Mouse (Mus musculus) kidney, embryonic 15.5 days (tissue): ENCODE measurements at regions not wholly inside any gene's neighbourhood (a gene's known extent, or its start where the extent isn't known, plus 50 kb on each side); places are given as distances from the start of the nearest gene placed in this dataset.

Experiments used
- ATAC-seq: fragments of 200-750 bp; cut with Nextera tagmentation; replicated peaks from 2 replicates; pipeline ENCODE4 v1.8.0; 2017; ENCODE audit warnings: moderate TSS enrichment; ENCODE audit not compliant: low FRiP score
- H3K27ac ChIP-seq: fragments of 300-500 bp; sonication (generic); 2 replicates; pipeline ENCODE4 v1.5.1; 2015; ENCODE audit warnings: mild to moderate bottlenecking, inconsistent platforms
- H3K27me3 ChIP-seq: fragments of 300-500 bp; sonication (generic); 2 replicates; pipeline ENCODE4 v1.6.1; 2015; ENCODE audit warnings: inconsistent platforms
- H3K36me3 ChIP-seq: fragments of 300-500 bp; sonication (generic); 2 replicates; pipeline ENCODE4 v1.6.1; 2015; ENCODE audit warnings: inconsistent platforms
- H3K4me1 ChIP-seq: fragments of 300-500 bp; sonication (generic); 2 replicates; pipeline ENCODE4 v1.6.1; 2015; ENCODE audit warnings: inconsistent platforms
- H3K4me2 ChIP-seq: fragments of 300-500 bp; sonication (generic); 2 replicates; pipeline ENCODE4 v1.6.1; 2015; ENCODE audit warnings: moderate library complexity, mild to moderate bottlenecking, inconsistent platforms
- H3K4me3 ChIP-seq: fragments of 300-500 bp; sonication (generic); replicated peaks from 2 replicates; pipeline ENCODE4 v1.5.1; 2015; ENCODE audit warnings: mild to moderate bottlenecking, inconsistent platforms
- H3K9ac ChIP-seq: fragments of 300-500 bp; sonication (generic); 2 replicates; pipeline ENCODE4 v1.6.1; 2015; ENCODE audit warnings: mild to moderate bottlenecking, inconsistent platforms
- H3K9me3 ChIP-seq: fragments of 300-500 bp; sonication (generic); replicated peaks from 2 replicates; pipeline ENCODE4 v1.6.1; 2016; ENCODE audit warnings: inconsistent platforms
- WGBS: fragments of 180-500 bp; shearing (Covaris S2); methylation state at CpG from one replicate; pipeline ENCODE4 v1.1.7; 2015; ENCODE audit warnings: mixed read lengths; 5-methylcytosine and 5-hydroxymethylcytosine counted together

DNA sequence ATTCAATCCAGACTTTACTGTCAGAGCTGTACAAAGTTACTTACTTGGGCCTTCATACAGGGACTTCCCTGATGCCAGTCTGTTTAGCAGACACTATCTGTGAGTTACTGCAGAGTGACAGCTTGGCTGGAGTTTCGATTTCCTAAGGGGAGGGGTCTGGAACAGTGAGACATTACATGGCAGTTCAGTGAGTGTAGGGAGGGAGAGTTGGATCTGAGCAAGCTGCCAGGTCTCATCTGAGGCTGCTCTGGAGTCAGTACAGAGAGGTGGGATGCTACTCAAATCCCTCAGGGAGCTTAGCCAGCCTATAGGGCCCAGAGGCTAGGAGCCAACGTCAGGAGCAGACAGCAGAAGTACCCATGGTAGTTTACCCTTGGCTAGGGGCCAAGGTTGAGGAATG is 1329.8 kb upstream of the Nr2f1 start:
- no peak overlapping the region for H3K9ac ChIP-seq
- H3K4me1 ChIP-seq = no peaks in the 10 kb centered on the region
- no peak overlapping the region for H3K27ac ChIP-seq
- H3K9me3 ChIP-seq = no peaks in the 10 kb centered on the region
- no peaks in the 10 kb centered on the region for H3K27me3 ChIP-seq
- 21% methylated on average over 2 of the region's 2 CpGs for WGBS
- no peak overlapping the region for H3K4me2 ChIP-seq
- no peak overlapping the region for H3K4me3 ChIP-seq
- ATAC-seq = peak; percentile 67
- no peaks in the 10 kb centered on the region for H3K36me3 ChIP-seq

- Histone ChIP-seq H3K27me3 (no peaks in the 10 kb centered on the region), H3K4me2 (no peak overlapping the region), H3K4me3 (no peak overlapping the region), H3K9ac (no peak overlapping the region), H3K27ac (no peak overlapping the region), H3K4me1 (no peaks in the 10 kb centered on the region), H3K9me3 (no peaks in the 10 kb centered on the region), H3K36me3 (no peaks in the 10 kb centered on the region)
- 21% methylated on average over 2 of the region's 2 CpGs for WGBS
- ATAC-seq = no peak
Measured at GRCm38 (mm10) chr13:79550711-79551110, 1332.5 kb upstream of the Arrdc3 start.

DNA sequence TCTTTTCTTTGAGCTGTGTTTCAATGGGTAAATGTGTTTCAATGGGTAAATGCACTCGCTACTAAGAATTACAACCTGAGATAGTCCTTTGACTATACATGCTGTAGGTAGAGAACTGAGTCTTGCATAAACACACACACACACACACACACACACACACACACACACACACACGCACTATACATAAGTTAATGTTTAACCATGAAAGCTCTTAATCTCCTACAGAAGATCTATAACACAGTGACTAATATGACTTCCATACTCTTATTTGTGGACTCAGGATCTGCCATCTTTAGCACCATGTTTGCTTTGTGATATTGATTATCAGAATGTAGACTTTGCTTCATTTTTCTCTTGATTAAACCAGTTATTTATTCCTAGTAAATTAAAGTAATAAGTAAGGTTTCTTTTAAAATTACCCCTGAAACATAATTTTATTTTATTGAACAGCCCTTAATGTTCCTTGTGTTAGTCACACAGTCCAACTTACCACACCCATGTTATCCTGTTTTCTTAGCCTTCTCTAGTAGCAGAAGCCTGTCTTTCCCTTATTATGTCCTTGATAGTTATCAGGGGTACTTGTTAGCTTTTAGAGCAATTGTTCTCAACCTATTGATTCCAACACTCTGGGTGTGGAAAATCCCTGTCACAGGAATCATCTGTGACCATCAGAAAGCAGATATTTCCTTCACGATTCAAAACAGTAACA is 1327.5 kb upstream of the Arrdc3 start:
- WGBS = 88% methylated on average over 3 of the region's 3 CpGs
- no peak overlapping the region for H3K4me2 ChIP-seq
- H3K4me3 ChIP-seq = no peak overlapping the region
- H3K36me3 ChIP-seq = no peaks in the 10 kb centered on the region
- H3K4me1 ChIP-seq = no peaks in the 10 kb centered on the region
- no peak overlapping the region for H3K9ac ChIP-seq
- no peak for ATAC-seq
- no peaks in the 10 kb centered on the region for H3K9me3 ChIP-seq
- no peak overlapping the region for H3K27ac ChIP-seq
- H3K27me3 ChIP-seq = no peaks in the 10 kb centered on the region
